Mouse (Mus musculus): ENCODE results near the gene Pfn3. TPM values are rescaled to one million over a fixed set of nuclear protein-coding genes. Genes with fewer than 3 reads are reported as not detected.

The Pfn3 gene
- polyA plus RNA-seq, 1 experiment from 2014 or later, result not detected

- Histone ChIP-seq H3K27me3 (replicated peaks; ENCODE audit: control insufficient read depth, insufficient read depth, low read length) (no peaks in the 10 kb centered on the region), H3K36me3 (ENCODE audit: control insufficient read depth, insufficient read depth) (no peaks in the 10 kb centered on the region), H3K9me3 (ENCODE audit: control insufficient read depth) (no peaks in the 10 kb centered on the region), H3K27ac (ENCODE audit: low read depth, low read length) (no peak overlapping the region), H3K4me3 (ENCODE audit: low read depth, low read length) (no peak overlapping the region), H3K9ac (ENCODE audit: low read depth, low read length) (no peak overlapping the region), H3K4me2 (replicated peaks; ENCODE audit: low read depth) (no peak overlapping the region), H3K4me1 (replicated peaks; ENCODE audit: control insufficient read depth, insufficient read depth, low read length) (no peaks in the 10 kb centered on the region)
- TF ChIP-seq CTCF (IDR thresholded peaks at IDR 0.05; ENCODE audit: low read depth), result no peak
- ATAC-seq, result no peak
- 62% methylated on average over 10 of the region's 10 CpGs for WGBS
Measured at GRCm38 (mm10) chr13:55431889-55432685, 17.1 kb upstream of the Pfn3 start.

GRCm38 (mm10) chr13:55430566-55430965, 15.5 kb upstream of the Pfn3 start:
- Histone ChIP-seq H3K4me1 (replicated peaks; ENCODE audit: control insufficient read depth, insufficient read depth, low read length) (no peaks in the 10 kb centered on the region), H3K36me3 (ENCODE audit: control insufficient read depth, insufficient read depth) (no peaks in the 10 kb centered on the region), H3K9ac (ENCODE audit: low read depth, low read length) (no peak overlapping the region), H3K9me3 (ENCODE audit: control insufficient read depth) (no peaks in the 10 kb centered on the region), H3K4me3 (ENCODE audit: low read depth, low read length) (no peak overlapping the region), H3K27me3 (replicated peaks; ENCODE audit: control insufficient read depth, insufficient read depth, low read length) (no peaks in the 10 kb centered on the region), H3K4me2 (replicated peaks; ENCODE audit: low read depth) (no peak overlapping the region), H3K27ac (ENCODE audit: low read depth, low read length) (no peak overlapping the region)
- 84% methylated on average over 2 of the region's 2 CpGs for WGBS
- no peak for TF ChIP-seq CTCF (IDR thresholded peaks at IDR 0.05; ENCODE audit: low read depth)
- ATAC-seq, result no peak

- WGBS, result 52% methylated on average over 12 of the region's 12 CpGs
- H3K9ac ChIP-seq (ENCODE audit: low read depth, low read length), result no peak overlapping the region
- no peak overlapping the region for H3K27ac ChIP-seq (ENCODE audit: low read depth, low read length)
- peak; percentile 61 for ATAC-seq
- no peaks in the 10 kb centered on the region for H3K9me3 ChIP-seq (ENCODE audit: control insufficient read depth)
- no peak for TF ChIP-seq CTCF (IDR thresholded peaks at IDR 0.05; ENCODE audit: low read depth)
- no peaks in the 10 kb centered on the region for H3K36me3 ChIP-seq (ENCODE audit: control insufficient read depth, insufficient read depth)
- H3K4me1 ChIP-seq (replicated peaks; ENCODE audit: control insufficient read depth, insufficient read depth, low read length), result no peaks in the 10 kb centered on the region
- H3K4me3 ChIP-seq (ENCODE audit: low read depth, low read length), result no peak overlapping the region
- H3K4me2 ChIP-seq (replicated peaks; ENCODE audit: low read depth), result no peak overlapping the region
- no peaks in the 10 kb centered on the region for H3K27me3 ChIP-seq (replicated peaks; ENCODE audit: control insufficient read depth, insufficient read depth, low read length)
Measured at GRCm38 (mm10) chr13:55429226-55429888, 14.3 kb upstream of the Pfn3 start.

GRCm38 (mm10) chr13:55426613-55427012, 11.6 kb upstream of the Pfn3 start, which contains the start of gene F12:
Gene F12 (minus strand): TSS chr13:55426793.
- no peak within 1 kb of the TSS for H3K4me3 ChIP-seq (ENCODE audit: low read depth, low read length)
- H3K27me3 ChIP-seq (replicated peaks; ENCODE audit: control insufficient read depth, insufficient read depth, low read length), result peaks cover 9% of the 10 kb centered on the region; the same call in 1 of the 2 replicates
- no peaks in the 10 kb centered on the region for H3K9me3 ChIP-seq (ENCODE audit: control insufficient read depth)
- no peaks in the 10 kb centered on the region for H3K36me3 ChIP-seq (ENCODE audit: control insufficient read depth, insufficient read depth)
- no peak within 1 kb of the TSS for H3K9ac ChIP-seq (ENCODE audit: low read depth, low read length)
- ATAC-seq, result no peak
- no peak for TF ChIP-seq CTCF (IDR thresholded peaks at IDR 0.05; ENCODE audit: low read depth)
- 83% methylated on average over 10 of the region's 10 CpGs for WGBS
- H3K4me1 ChIP-seq (replicated peaks; ENCODE audit: control insufficient read depth, insufficient read depth, low read length), result no peaks in the 10 kb centered on the region
- H3K4me2 ChIP-seq (replicated peaks; ENCODE audit: low read depth), result no peak within 1 kb of the TSS
- no peak within 1 kb of the TSS for H3K27ac ChIP-seq (ENCODE audit: low read depth, low read length)

GRCm38 (mm10) chr13:55420933-55421800, 6.1 kb upstream of the Pfn3 start:
- peak overlapping the region; percentile 16 for H3K4me3 ChIP-seq (ENCODE audit: low read depth, low read length)
- no peaks in the 10 kb centered on the region for H3K36me3 ChIP-seq (ENCODE audit: control insufficient read depth, insufficient read depth)
- H3K27me3 ChIP-seq (replicated peaks; ENCODE audit: control insufficient read depth, insufficient read depth, low read length), result peaks cover 42% of the 10 kb centered on the region
- no peaks in the 10 kb centered on the region for H3K9me3 ChIP-seq (ENCODE audit: control insufficient read depth)
- H3K27ac ChIP-seq (ENCODE audit: low read depth, low read length), result no peak overlapping the region
- 12% methylated on average over 35 of the region's 35 CpGs for WGBS
- TF ChIP-seq CTCF (IDR thresholded peaks at IDR 0.05; ENCODE audit: low read depth), result peak; percentile 92
- H3K4me2 ChIP-seq (replicated peaks; ENCODE audit: low read depth), result peak overlapping the region; percentile 53
- peak; percentile 29; the same call in 1 of the 2 replicates for ATAC-seq
- H3K9ac ChIP-seq (ENCODE audit: low read depth, low read length), result no peak overlapping the region
- H3K4me1 ChIP-seq (replicated peaks; ENCODE audit: control insufficient read depth, insufficient read depth, low read length), result no peaks in the 10 kb centered on the region

All from intestine, postnatal 0 days (tissue).